Mouse (Mus musculus) CH12.LX (cell line): ENCODE results near the gene Fam71d.

Source experiments
- CTCF ChIP-seq, 2 experiments: IDR thresholded peaks in 1 of 2; conservative IDR thresholded peaks in 1 of 2; 2 replicates each; pipeline ENCODE4 v1.5.1; 2011 to 2012; ENCODE audit warnings: low read depth in 2 of 2, low read length in 2 of 2, improper control_type of control experiment in 1 of 2, inconsistent platforms in 1 of 2, mild to moderate bottlenecking in 1 of 2, moderate library complexity in 1 of 2
- EP300 ChIP-seq: IDR thresholded peaks from 2 replicates; pipeline ENCODE4 v1.6.1; 2011; ENCODE audit warnings: low read length, improper control_type of control experiment
- HCFC1 ChIP-seq: IDR thresholded peaks from 2 replicates; pipeline ENCODE4 v1.6.1; 2012; ENCODE audit warnings: low read depth, mild to moderate bottlenecking, inconsistent platforms, low read length, improper control_type of control experiment
- KAT2A ChIP-seq: IDR thresholded peaks from 2 replicates; pipeline ENCODE4 v1.6.1; 2012; ENCODE audit warnings: low read length, improper control_type of control experiment, inconsistent platforms; ENCODE audit not compliant: insufficient replicate concordance
- MAX ChIP-seq: IDR thresholded peaks from 2 replicates; pipeline ENCODE4 v1.6.1; 2011; ENCODE audit warnings: low read length, improper control_type of control experiment
- MEF2A ChIP-seq: IDR thresholded peaks from 2 replicates; pipeline ENCODE4 v1.6.1; 2014; ENCODE audit warnings: low read depth, mild to moderate bottlenecking, inconsistent platforms, low read length, improper control_type of control experiment, borderline replicate concordance
- NELFE ChIP-seq: IDR thresholded peaks from 2 replicates; pipeline ENCODE4 v1.6.1; 2011; ENCODE audit warnings: low read depth, low read length, improper control_type of control experiment
- POLR2A ChIP-seq: IDR thresholded peaks from 2 replicates; pipeline ENCODE4 v1.6.1; 2011; ENCODE audit warnings: low read depth, mild to moderate bottlenecking, improper control_type of control experiment, low read length
- TCF12 ChIP-seq: IDR thresholded peaks from 2 replicates; pipeline ENCODE4 v1.6.1; 2014; ENCODE audit warnings: low read depth, mild to moderate bottlenecking, inconsistent platforms, low read length, improper control_type of control experiment
- ZKSCAN1 ChIP-seq: IDR thresholded peaks from 2 replicates; pipeline ENCODE4 v1.6.1; 2012; ENCODE audit warnings: low read depth, inconsistent platforms, low read length, improper control_type of control experiment, borderline replicate concordance
- ZMIZ1 ChIP-seq: IDR thresholded peaks from 2 replicates; pipeline ENCODE4 v1.6.1; 2012; ENCODE audit warnings: low read depth, mild to moderate bottlenecking, inconsistent platforms, low read length, improper control_type of control experiment

- TF ChIP-seq MAX (no peak), MEF2A (no peak), POLR2A (no peak), CTCF (conservative IDR thresholded peaks at IDR 0.05 in 1 of 2, IDR thresholded peaks at IDR 0.05 in 1 of 2; ENCODE audit: low read depth in 2 of 2, low read length in 2 of 2) (no peak), TCF12 (no peak), KAT2A (no peak), ZMIZ1 (no peak), HCFC1 (no peak), EP300 (no peak), ZKSCAN1 (no peak), NELFE (no peak)
Measured at GRCm38 (mm10) chr12:78747406-78747805, 56.1 kb downstream of the Fam71d start.
